Mouse (Mus musculus): ENCODE measurements around the gene Icam1. TPM values are rescaled to one million over a fixed set of nuclear protein-coding genes. Genes with fewer than 3 reads are reported as not detected.
"Not testable (repeated sequence)": the region's sequence is repeated elsewhere in the genome, so short reads cannot be mapped to it uniquely, and the experiment has no call there.

Icam1 gene
- total RNA-seq, 1 experiment from 2014 or later: 14.8 TPM

GRCm38 (mm10) chr9:21037481-21037891 is 21.7 kb downstream of the Icam1 start:
- no peak for ATAC-seq (replicated peaks; ENCODE audit: low read depth, poor library complexity, severe bottlenecking)

GRCm38 (mm10) chr9:21039779-21040178 is 24.0 kb downstream of the Icam1 start:
- no peak for ATAC-seq (replicated peaks; ENCODE audit: low read depth, poor library complexity, severe bottlenecking)

- no peak for ATAC-seq (replicated peaks; ENCODE audit: low read depth, poor library complexity, severe bottlenecking)
Observed at GRCm38 (mm10) chr9:21041308-21041707, 25.5 kb downstream of the Icam1 start.

GRCm38 (mm10) chr9:21043563-21043962 is 27.8 kb downstream of the Icam1 start:
- no peak for ATAC-seq (replicated peaks; ENCODE audit: low read depth, poor library complexity, severe bottlenecking)

GRCm38 (mm10) chr9:21044785-21045184 is 29.0 kb downstream of the Icam1 start:
- not testable (repeated sequence) for ATAC-seq (replicated peaks; ENCODE audit: low read depth, poor library complexity, severe bottlenecking)

GRCm38 (mm10) chr9:21045235-21045634 is 29.4 kb downstream of the Icam1 start:
- ATAC-seq (replicated peaks; ENCODE audit: low read depth, poor library complexity, severe bottlenecking): no peak

GRCm38 (mm10) chr9:21051578-21051977 is 35.8 kb downstream of the Icam1 start:
- peak; percentile 54; the same call in 1 of the 2 replicates for ATAC-seq (replicated peaks; ENCODE audit: low read depth, poor library complexity, severe bottlenecking)

- no peak for ATAC-seq (replicated peaks; ENCODE audit: low read depth, poor library complexity, severe bottlenecking)
Observed at GRCm38 (mm10) chr9:21062928-21063327, 47.1 kb downstream of the Icam1 start.

- no peak for ATAC-seq (replicated peaks; ENCODE audit: low read depth, poor library complexity, severe bottlenecking)
Observed at GRCm38 (mm10) chr9:21067006-21067684, 51.4 kb downstream of the Icam1 start, which contains the start of gene Zglp1. Zglp1 (minus strand) TSS chr9:21067093.

GRCm38 (mm10) chr9:21072641-21073040 is 56.9 kb downstream of the Icam1 start:
- no peak for ATAC-seq (replicated peaks; ENCODE audit: low read depth, poor library complexity, severe bottlenecking)

GRCm38 (mm10) chr9:21073044-21073840 is 57.5 kb downstream of the Icam1 start, which contains the start of the genes Gm49373 and Fdx1l:
Gm49373 (minus strand) TSS chr9:21073096.
Fdx1l (minus strand) TSS chr9:21073614.
- ATAC-seq (replicated peaks; ENCODE audit: low read depth, poor library complexity, severe bottlenecking): peak; percentile 94

- no peak for ATAC-seq (replicated peaks; ENCODE audit: low read depth, poor library complexity, severe bottlenecking)
Observed at GRCm38 (mm10) chr9:21074173-21074572, 58.4 kb downstream of the Icam1 start.

GRCm38 (mm10) chr9:21075625-21076024 is 59.8 kb downstream of the Icam1 start:
- no peak for ATAC-seq (replicated peaks; ENCODE audit: low read depth, poor library complexity, severe bottlenecking)

Other genes with a start within 250 kb of the Icam1 start
- 0.27 TPM in 1 of 2 replicates, not detected in the other for gene Col5a3, start 200.9 kb upstream of the Icam1 start, total RNA-seq (2017)
- gene Rdh8, start 197.5 kb upstream of the Icam1 start, total RNA-seq (2017): not detected in 2 replicates
- gene A230050P20Rik, start 147.3 kb upstream of the Icam1 start, total RNA-seq (2017): 25.7 and 27.9 TPM in 2 replicates
- gene Angptl6, start 136.3 kb upstream of the Icam1 start, total RNA-seq (2017): 0.50 and 1.7 TPM in 2 replicates
- gene Ppan, start 127.8 kb upstream of the Icam1 start, total RNA-seq (2017): 140 and 152 TPM in 2 replicates
- gene Eif3g, start 117.4 kb upstream of the Icam1 start, total RNA-seq (2017): 188 and 215 TPM in 2 replicates
- 271 and 309 TPM in 2 replicates for gene Dnmt1, start 56.1 kb upstream of the Icam1 start, total RNA-seq (2017)
- 1.4 and 2.2 TPM in 2 replicates for gene S1pr2, start 39.2 kb upstream of the Icam1 start, total RNA-seq (2017)
- 33.0 and 35.8 TPM in 2 replicates for gene Mrpl4, start 13.2 kb upstream of the Icam1 start, total RNA-seq (2017)
- 11.5 and 28.9 TPM in 2 replicates for gene Icam4, start 13.4 kb downstream of the Icam1 start, total RNA-seq (2017)
- not detected in 2 replicates for gene Icam5, start 16.1 kb downstream of the Icam1 start, total RNA-seq (2017)
- 1.7 TPM in 1 of 2 replicates, not detected in the other for gene Zglp1, start 51.1 kb downstream of the Icam1 start, total RNA-seq (2017)
- not detected in 2 replicates for gene Gm49373, start 57.1 kb downstream of the Icam1 start, total RNA-seq (2017)
- 48.3 and 54.3 TPM in 2 replicates for gene Fdx1l, start 57.6 kb downstream of the Icam1 start, total RNA-seq (2017)
- 4.4 and 8.4 TPM in 2 replicates for gene Gm38431, start 76.0 kb downstream of the Icam1 start, total RNA-seq (2017)
- gene Raver1, start 76.0 kb downstream of the Icam1 start, total RNA-seq (2017): 30.2 and 38.9 TPM in 2 replicates
- 11.8 and 13.8 TPM in 2 replicates for gene Tyk2, start 115.3 kb downstream of the Icam1 start, total RNA-seq (2017)
- gene Cdc37, start 134.0 kb downstream of the Icam1 start, total RNA-seq (2017): 348 and 349 TPM in 2 replicates
- 5.4 and 10.9 TPM in 2 replicates for gene Pde4a, start 149.7 kb downstream of the Icam1 start, total RNA-seq (2017)
- 35.4 and 38.3 TPM in 2 replicates for gene Keap1, start 223.4 kb downstream of the Icam1 start, total RNA-seq (2017)
- 0.09 TPM in 1 of 2 replicates, not detected in the other for gene S1pr5, start 232.5 kb downstream of the Icam1 start, total RNA-seq (2017)
- 6.1 and 14.8 TPM in 2 replicates for gene Atg4d, start 249.3 kb downstream of the Icam1 start, total RNA-seq (2017)

Measured in common myeloid progenitor, adult 5-6 weeks (primary cell).